Mouse (Mus musculus) bone marrow macrophage, adult 2 months (primary cell): Measurements from ENCODE around the gene Map3k5.

Experiments used
- CTCF ChIP-seq: IDR thresholded peaks from 2 replicates; pipeline ENCODE4 v1.5.1; 2012; ENCODE audit warnings: low read depth, mild to moderate bottlenecking, low read length, moderate library complexity
- POLR2A ChIP-seq: IDR thresholded peaks from 2 replicates; pipeline ENCODE4 v1.6.1; 2012; ENCODE audit warnings: mild to moderate bottlenecking, low read depth, low read length, borderline replicate concordance

GRCm38 (mm10) chr10:20166797-20167196 is 232.5 kb downstream of the Map3k5 start:
- TF ChIP-seq CTCF (no peak), POLR2A (no peak)
